Mouse (Mus musculus) limb, embryonic 15.5 days (tissue): ENCODE measurements at regions not wholly inside any gene's neighbourhood (a gene's known extent, or its start where the extent isn't known, plus 50 kb on each side); places are given as distances from the start of the nearest gene placed in this dataset.

Source experiments
- ATAC-seq: fragments of 200-750 bp; cut with Nextera tagmentation; 2 replicates; pipeline ENCODE4 v1.8.0; 2017; ENCODE audit warnings: low read depth, moderate TSS enrichment; ENCODE audit not compliant: insufficient number of reproducible peaks, low FRiP score, low TSS enrichment
- H3K27ac ChIP-seq: fragments of 300-500 bp; sonication (generic); 2 replicates; pipeline ENCODE4 v1.5.1; 2015; ENCODE audit warnings: moderate library complexity, mild to moderate bottlenecking, inconsistent platforms
- H3K27me3 ChIP-seq: fragments of 300-500 bp; sonication (generic); 2 replicates; pipeline ENCODE4 v1.6.1; 2015; ENCODE audit warnings: inconsistent platforms
- H3K36me3 ChIP-seq: fragments of 300-500 bp; sonication (generic); 2 replicates; pipeline ENCODE4 v1.6.1; 2015; ENCODE audit warnings: inconsistent platforms
- H3K4me1 ChIP-seq: fragments of 300-500 bp; sonication (generic); 2 replicates; pipeline ENCODE4 v1.6.1; 2015; ENCODE audit warnings: inconsistent platforms
- H3K4me2 ChIP-seq: fragments of 300-500 bp; sonication (generic); 2 replicates; pipeline ENCODE4 v1.6.1; 2015; ENCODE audit warnings: mild to moderate bottlenecking, inconsistent platforms
- H3K4me3 ChIP-seq: fragments of 300-500 bp; sonication (generic); 2 replicates; pipeline ENCODE4 v1.5.1; 2015; ENCODE audit warnings: mild to moderate bottlenecking, inconsistent platforms
- H3K9ac ChIP-seq: fragments of 300-500 bp; sonication (generic); 2 replicates; pipeline ENCODE4 v1.6.1; 2015; ENCODE audit warnings: inconsistent platforms
- H3K9me3 ChIP-seq: fragments of 300-500 bp; sonication (generic); 2 replicates; pipeline ENCODE4 v1.6.1; 2016; ENCODE audit warnings: inconsistent platforms
- WGBS: fragments of 180-500 bp; shearing (Covaris S2); methylation state at CpG from one replicate; pipeline ENCODE4 v1.1.7; 2015; 5-methylcytosine and 5-hydroxymethylcytosine counted together

GRCm38 (mm10) chr5:112040678-112041077 lies 211.6 kb downstream of the Cryba4 start:
- Histone ChIP-seq H3K36me3 (no peaks in the 10 kb centered on the region), H3K4me3 (no peak overlapping the region), H3K27me3 (peaks cover 18% of the 10 kb centered on the region), H3K27ac (no peak overlapping the region), H3K4me1 (no peaks in the 10 kb centered on the region), H3K9me3 (no peaks in the 10 kb centered on the region), H3K9ac (no peak overlapping the region), H3K4me2 (no peak overlapping the region)
- 47% methylated on average over 1 of the region's 1 CpGs for WGBS
- no peak for ATAC-seq

GRCm38 (mm10) chr5:112041285-112041684 lies 211.0 kb downstream of the Cryba4 start:
- H3K4me3 ChIP-seq = no peak overlapping the region
- ATAC-seq = no peak
- H3K9ac ChIP-seq = no peak overlapping the region
- no peaks in the 10 kb centered on the region for H3K36me3 ChIP-seq
- no peaks in the 10 kb centered on the region for H3K9me3 ChIP-seq
- H3K4me2 ChIP-seq = no peak overlapping the region
- no peak overlapping the region for H3K27ac ChIP-seq
- no peaks in the 10 kb centered on the region for H3K4me1 ChIP-seq
- peaks cover 17% of the 10 kb centered on the region; the same call in 1 of the 2 replicates for H3K27me3 ChIP-seq
- WGBS = 29% methylated on average over 4 of the region's 4 CpGs

DNA sequence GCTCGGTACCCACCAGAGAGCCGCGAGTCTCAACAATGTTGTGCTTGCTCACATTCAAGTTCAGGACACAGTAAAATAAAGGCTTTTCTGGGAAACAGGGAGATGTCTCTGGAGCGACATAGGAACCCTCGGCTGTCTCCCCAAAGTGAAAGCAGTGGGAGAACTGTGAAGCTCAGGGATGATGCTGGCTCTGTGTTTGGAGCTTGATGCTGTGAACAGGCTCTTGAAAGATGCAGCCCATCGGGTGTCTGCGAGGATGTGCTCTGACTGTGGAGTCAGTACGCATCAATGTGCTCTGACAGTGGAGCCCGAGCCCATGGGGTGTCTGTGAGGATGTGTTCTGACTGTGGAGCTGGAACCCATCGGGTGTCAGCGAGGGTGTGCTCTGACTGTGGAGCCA lies 210.1 kb downstream of the Cryba4 start:
- Histone ChIP-seq H3K27me3 (peaks cover 22% of the 10 kb centered on the region; the same call in 1 of the 2 replicates), H3K36me3 (no peaks in the 10 kb centered on the region), H3K27ac (no peak overlapping the region), H3K4me3 (no peak overlapping the region), H3K4me1 (no peaks in the 10 kb centered on the region), H3K4me2 (no peak overlapping the region), H3K9me3 (no peaks in the 10 kb centered on the region), H3K9ac (no peak overlapping the region)
- 83% methylated on average over 11 of the region's 11 CpGs for WGBS
- no peak for ATAC-seq

- ATAC-seq = no peak
- H3K36me3 ChIP-seq = no peaks in the 10 kb centered on the region
- H3K27ac ChIP-seq = no peak overlapping the region
- H3K9ac ChIP-seq = no peak overlapping the region
- H3K4me3 ChIP-seq = no peak overlapping the region
- peaks cover 37% of the 10 kb centered on the region for H3K27me3 ChIP-seq
- H3K9me3 ChIP-seq = no peaks in the 10 kb centered on the region
- 15% methylated on average over 16 of the region's 16 CpGs for WGBS
- H3K4me1 ChIP-seq = no peaks in the 10 kb centered on the region
- H3K4me2 ChIP-seq = no peak overlapping the region
Observed at GRCm38 (mm10) chr5:112050046-112050782, 202.1 kb downstream of the Cryba4 start.

DNA sequence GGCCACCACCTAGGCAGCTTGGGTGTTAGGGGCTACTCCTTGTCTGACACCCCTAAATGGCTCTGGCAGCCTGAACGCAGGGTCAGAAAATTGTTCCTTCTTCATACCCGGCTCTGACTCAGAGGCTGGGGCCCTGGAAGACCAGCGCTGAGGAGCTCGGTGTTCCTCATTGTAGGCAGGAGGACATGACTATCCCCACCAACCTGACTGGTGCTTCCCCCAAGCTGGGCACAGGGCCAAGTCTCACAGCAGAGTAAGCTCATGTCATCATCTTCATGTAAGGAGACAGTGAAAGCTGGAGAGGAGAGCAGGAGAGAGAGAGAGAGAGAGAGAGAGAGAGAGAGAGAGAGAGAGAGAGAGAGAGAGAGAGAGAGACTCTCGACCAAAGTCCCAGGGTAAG lies 201.4 kb downstream of the Cryba4 start:
- WGBS = 26% methylated on average over 5 of the region's 5 CpGs
- H3K27ac ChIP-seq = no peak overlapping the region

GRCm38 (mm10) chr5:112051786-112052185 lies 200.5 kb downstream of the Cryba4 start:
- Histone ChIP-seq H3K9ac (no peak overlapping the region), H3K27me3 (peaks cover 36% of the 10 kb centered on the region), H3K4me3 (no peak overlapping the region), H3K4me2 (no peak overlapping the region), H3K4me1 (no peaks in the 10 kb centered on the region), H3K36me3 (no peaks in the 10 kb centered on the region), H3K9me3 (no peaks in the 10 kb centered on the region), H3K27ac (no peak overlapping the region)
- 78% methylated on average over 10 of the region's 10 CpGs for WGBS
- ATAC-seq = no peak

More for the DNA sequence above, 201.4 kb downstream of the Cryba4 start:
- no peaks in the 10 kb centered on the region for H3K36me3 ChIP-seq
- H3K9me3 ChIP-seq = no peaks in the 10 kb centered on the region
- H3K27me3 ChIP-seq = peaks cover 41% of the 10 kb centered on the region
- no peak for ATAC-seq
- H3K4me3 ChIP-seq = no peak overlapping the region
- no peak overlapping the region for H3K4me2 ChIP-seq
- H3K9ac ChIP-seq = no peak overlapping the region
- H3K4me1 ChIP-seq = no peaks in the 10 kb centered on the region

GRCm38 (mm10) chr5:112053600-112054155 lies 198.6 kb downstream of the Cryba4 start:
- Histone ChIP-seq H3K4me2 (no peak overlapping the region), H3K27me3 (peaks cover 23% of the 10 kb centered on the region), H3K36me3 (no peaks in the 10 kb centered on the region), H3K27ac (no peak overlapping the region), H3K4me3 (no peak overlapping the region), H3K9ac (no peak overlapping the region), H3K9me3 (no peaks in the 10 kb centered on the region), H3K4me1 (no peaks in the 10 kb centered on the region)
- no peak for ATAC-seq
- 78% methylated on average over 5 of the region's 5 CpGs for WGBS

GRCm38 (mm10) chr5:112055018-112055417 lies 197.3 kb downstream of the Cryba4 start:
- Histone ChIP-seq H3K4me1 (no peaks in the 10 kb centered on the region), H3K4me2 (no peak overlapping the region), H3K27ac (no peak overlapping the region), H3K4me3 (no peak overlapping the region), H3K36me3 (no peaks in the 10 kb centered on the region), H3K9me3 (no peaks in the 10 kb centered on the region), H3K9ac (no peak overlapping the region), H3K27me3 (peaks cover 14% of the 10 kb centered on the region)
- WGBS = 36% methylated on average over 4 of the region's 4 CpGs
- no peak for ATAC-seq

GRCm38 (mm10) chr5:112069917-112070316 lies 182.4 kb downstream of the Cryba4 start:
- Histone ChIP-seq H3K27me3 (peaks cover 4% of the 10 kb centered on the region; the same call in 1 of the 2 replicates), H3K4me3 (no peak overlapping the region), H3K36me3 (no peaks in the 10 kb centered on the region), H3K9ac (no peak overlapping the region), H3K9me3 (no peaks in the 10 kb centered on the region), H3K27ac (no peak overlapping the region), H3K4me1 (no peaks in the 10 kb centered on the region), H3K4me2 (no peak overlapping the region)
- ATAC-seq = no peak
- WGBS = 73% methylated on average over 13 of the region's 13 CpGs

GRCm38 (mm10) chr5:112072456-112072855 lies 179.9 kb downstream of the Cryba4 start:
- Histone ChIP-seq H3K27ac (no peak overlapping the region), H3K4me2 (no peak overlapping the region), H3K9ac (no peak overlapping the region), H3K27me3 (peaks cover 4% of the 10 kb centered on the region; the same call in 1 of the 2 replicates), H3K4me1 (peaks cover 4% of the 10 kb centered on the region), H3K4me3 (no peak overlapping the region), H3K9me3 (no peaks in the 10 kb centered on the region), H3K36me3 (no peaks in the 10 kb centered on the region)
- ATAC-seq = no peak
- WGBS = 36% methylated on average over 4 of the region's 4 CpGs

DNA sequence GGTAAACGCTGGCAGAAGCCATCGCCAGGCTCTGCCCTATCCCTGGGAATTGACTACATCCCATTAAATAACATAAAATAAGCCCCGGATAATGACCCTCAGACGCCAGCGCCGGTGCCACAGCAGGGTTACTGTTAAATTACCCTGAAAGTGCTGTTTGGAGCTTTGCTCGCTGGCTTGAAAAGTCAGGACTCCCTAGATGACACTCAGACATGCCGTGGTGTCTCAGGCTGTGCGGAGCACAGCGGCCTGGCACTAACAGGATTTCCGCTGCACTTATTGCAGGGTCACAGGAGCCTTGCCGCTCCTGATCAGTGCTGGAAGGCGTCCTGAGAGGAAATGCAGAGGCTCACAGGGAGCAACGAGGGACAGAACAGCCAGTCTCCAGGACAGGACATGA lies 175.2 kb downstream of the Cryba4 start:
- no peak overlapping the region for H3K4me3 ChIP-seq
- no peak for ATAC-seq
- H3K36me3 ChIP-seq = no peaks in the 10 kb centered on the region
- H3K27ac ChIP-seq = no peak overlapping the region
- H3K27me3 ChIP-seq = peaks cover 4% of the 10 kb centered on the region; the same call in 1 of the 2 replicates
- H3K9ac ChIP-seq = no peak overlapping the region
- H3K4me1 ChIP-seq = peaks cover 4% of the 10 kb centered on the region
- whole genome bisulfite sequencing = 31% methylated on average over 14 of the region's 14 CpGs
- no peak overlapping the region for H3K4me2 ChIP-seq
- no peaks in the 10 kb centered on the region for H3K9me3 ChIP-seq

DNA sequence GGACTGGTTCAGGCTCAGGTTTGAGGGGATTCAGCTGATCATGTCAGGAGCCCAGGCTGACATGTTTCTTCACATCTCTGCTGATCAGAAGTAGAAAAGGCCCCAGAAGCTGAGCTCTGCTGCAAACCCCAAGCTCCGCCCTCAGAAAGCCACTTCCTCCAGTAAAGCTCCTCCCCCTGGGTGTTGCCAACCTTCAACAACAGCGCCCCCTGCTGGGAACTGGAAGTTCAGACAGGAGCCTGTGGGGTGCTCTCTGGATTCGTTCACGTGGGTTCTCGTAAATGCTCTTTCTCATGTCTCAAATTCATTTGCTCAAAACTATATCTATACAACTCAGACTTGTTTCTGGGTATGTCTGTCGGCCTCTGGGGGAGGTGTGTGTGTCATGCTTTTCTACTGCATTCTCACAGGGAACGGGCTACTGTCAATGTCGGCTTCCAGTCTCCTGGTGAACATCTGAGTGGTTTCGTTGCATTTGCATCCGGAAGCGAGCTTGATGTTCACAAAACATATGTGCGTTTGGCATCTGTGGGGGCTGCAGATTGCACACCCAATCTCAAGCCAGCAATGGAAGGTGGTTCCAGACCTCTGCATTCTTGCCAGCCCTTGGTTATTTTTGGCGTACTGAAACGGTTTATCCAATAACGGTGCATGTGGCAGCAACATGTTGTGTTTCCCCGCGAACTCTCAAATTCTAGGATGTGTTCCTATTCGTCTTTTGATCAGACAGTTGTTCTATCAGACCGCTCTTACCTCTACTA lies 174.3 kb downstream of the Cryba4 start:
- Histone ChIP-seq H3K4me3 (no peak overlapping the region), H3K4me1 (peaks cover 4% of the 10 kb centered on the region), H3K9me3 (no peaks in the 10 kb centered on the region), H3K4me2 (no peak overlapping the region), H3K36me3 (no peaks in the 10 kb centered on the region), H3K9ac (no peak overlapping the region), H3K27me3 (peaks cover 7% of the 10 kb centered on the region; the same call in 1 of the 2 replicates), H3K27ac (no peak overlapping the region)
- no peak for ATAC-seq
- 71% methylated on average over 19 of the region's 19 CpGs for WGBS
